Mouse (Mus musculus) C2C12 (cell line): Measurements from ENCODE around the gene Mlip.

ENCODE experiments used
- CTCF ChIP-seq: IDR thresholded peaks from one replicate; pipeline ENCODE4 v1.5.1; 2011; ENCODE audit not compliant: control insufficient read depth, insufficient read depth, insufficient read length
- FOSL1 ChIP-seq: IDR thresholded peaks from one replicate; pipeline ENCODE4 v1.8.0; 2011; ENCODE audit warnings: mild to moderate bottlenecking, low read length; ENCODE audit not compliant: poor library complexity, insufficient read depth, severe bottlenecking
- MYOD1 ChIP-seq: IDR thresholded peaks from one replicate; pipeline ENCODE4 v1.6.1; 2011; ENCODE audit warnings: low read depth; ENCODE audit not compliant: control insufficient read depth, insufficient read length
- MYOG ChIP-seq: IDR thresholded peaks from one replicate; pipeline ENCODE4 v1.6.1; 2011; ENCODE audit not compliant: control insufficient read depth, insufficient read length; ENCODE audit errors: extremely low read depth
- USF1 ChIP-seq: IDR thresholded peaks from one replicate; pipeline ENCODE4 v1.6.1; 2011; ENCODE audit warnings: low read depth, mild to moderate bottlenecking, control low read depth, moderate library complexity

GRCm38 (mm10) chr9:77369262-77369661 is 16.5 kb upstream of the Mlip start:
- TF ChIP-seq CTCF (no peak), MYOD1 (no peak), FOSL1 (no peak), MYOG (no peak), USF1 (no peak)
